Mouse (Mus musculus) kidney, adult 8-10 months (tissue): ENCODE results near the gene Crhbp.
A peak's percentile ranks its signal among the peaks of the same experiment; 100 is the strongest.

Experiments
- DNase-seq, 2 experiments: peaks; one replicate each; pipeline ENCODE4 v3.0.0; 2022

Gene Crhbp

DNA sequence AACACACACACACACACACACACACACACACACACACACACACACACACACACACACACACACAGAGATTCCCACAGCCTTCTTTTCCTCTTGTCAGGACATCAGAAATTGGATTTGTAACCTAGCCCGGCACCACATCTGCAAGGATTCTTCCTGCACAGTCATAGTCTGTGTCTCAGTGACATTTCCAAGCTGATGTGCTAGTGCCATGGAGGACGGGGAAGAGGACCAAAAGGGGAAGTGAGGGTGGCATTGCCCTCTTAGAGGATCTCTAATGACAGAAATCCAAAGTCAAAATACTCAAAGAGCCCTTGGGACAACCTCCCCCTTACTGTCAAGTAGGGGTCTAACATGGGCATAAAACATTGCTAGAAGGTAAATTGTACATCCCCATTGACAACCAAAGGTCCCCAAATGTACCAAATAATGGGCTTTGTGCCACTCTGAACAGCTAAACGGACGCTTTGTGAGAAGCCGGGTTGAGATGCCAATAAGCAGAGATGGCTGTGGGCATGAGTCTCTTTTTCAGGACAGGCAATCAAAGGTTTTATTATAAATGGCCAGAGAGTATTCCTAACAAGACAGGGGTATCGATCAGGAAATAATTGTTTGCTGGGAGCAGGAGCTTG lies 26.0 kb downstream of the Crhbp start:
- no peak for DNase-seq

- no peak for DNase-seq
Observed at GRCm38 (mm10) chr13:95412257-95412656, 32.5 kb downstream of the Crhbp start.

- DNase-seq, result no peak
Observed at GRCm38 (mm10) chr13:95393242-95393641, 51.5 kb downstream of the Crhbp start.

- DNase-seq, result peak; percentile 52 to 78
Observed at GRCm38 (mm10) chr13:95389866-95390865, 54.6 kb downstream of the Crhbp start.

GRCm38 (mm10) chr13:95388226-95388625 lies 56.5 kb downstream of the Crhbp start:
- no peak for DNase-seq

GRCm38 (mm10) chr13:95382418-95382817 lies 62.3 kb downstream of the Crhbp start:
- no peak for DNase-seq
